Mouse (Mus musculus) liver, postnatal 0 days (tissue): ENCODE measurements at regions not wholly inside any gene's neighbourhood (a gene's known extent, or its start where the extent isn't known, plus 50 kb on each side); places are given as distances from the start of the nearest gene placed in this dataset.

Source experiments
- ATAC-seq: fragments of 200-750 bp; cut with Nextera tagmentation; 2 replicates; pipeline ENCODE4 v1.8.0; 2017; ENCODE audit warnings: mild to moderate bottlenecking, moderate library complexity
- DNase-seq: peaks from one replicate; pipeline ENCODE4 v3.0.0-alpha.2; 2016
- H3K27ac ChIP-seq: fragments of 300-500 bp; sonication (generic); 2 replicates; pipeline ENCODE4 v1.5.1; 2014; ENCODE audit warnings: antibody characterized with exemption, moderate library complexity, mild to moderate bottlenecking, low read depth
- H3K27me3 ChIP-seq: fragments of 300-500 bp; sonication (generic); 2 replicates; pipeline ENCODE4 v1.6.1; 2014; ENCODE audit warnings: low read length, control low read depth, mixed read lengths; ENCODE audit not compliant: insufficient read depth
- H3K36me3 ChIP-seq: fragments of 300-500 bp; sonication (generic); replicated peaks from 2 replicates; pipeline ENCODE4 v1.6.1; 2014; ENCODE audit warnings: mild to moderate bottlenecking, control low read depth, low read length, moderate library complexity, mixed read lengths; ENCODE audit not compliant: insufficient read depth
- H3K4me1 ChIP-seq: fragments of 300-500 bp; sonication (generic); 2 replicates; pipeline ENCODE4 v1.6.1; 2014; ENCODE audit warnings: antibody characterized with exemption, mild to moderate bottlenecking, control low read depth; ENCODE audit not compliant: insufficient read depth
- H3K4me2 ChIP-seq: fragments of 300-500 bp; sonication (generic); 2 replicates; pipeline ENCODE4 v1.6.1; 2014; ENCODE audit warnings: low read depth, mild to moderate bottlenecking, low read length, moderate library complexity, mixed read lengths
- H3K4me3 ChIP-seq: fragments of 300-500 bp; sonication (generic); 2 replicates; pipeline ENCODE4 v1.5.1; 2014; ENCODE audit warnings: low read depth, low read length
- H3K9ac ChIP-seq: fragments of 300-500 bp; sonication (generic); replicated peaks from 2 replicates; pipeline ENCODE4 v1.6.1; 2014; ENCODE audit warnings: mild to moderate bottlenecking, moderate library complexity
- H3K9me3 ChIP-seq: fragments of 300-500 bp; sonication (generic); 2 replicates; pipeline ENCODE4 v1.6.1; 2016; ENCODE audit warnings: mild to moderate bottlenecking, control low read depth, low read length, mixed read lengths
- CTCF ChIP-seq: sonication (generic); IDR thresholded peaks from 2 replicates; pipeline ENCODE4 v1.5.1; 2016; ENCODE audit warnings: antibody characterized with exemption, low read depth
- EP300 ChIP-seq: IDR thresholded peaks from 2 replicates; pipeline ENCODE4 v1.6.1; 2016; ENCODE audit warnings: antibody characterized with exemption, low read depth, mild to moderate bottlenecking
- WGBS: fragments of 180-500 bp; shearing (Covaris S2); extraction: QIAGEN DNeasy Blood & Tissue Kit; methylation state at CpG from one replicate; pipeline ENCODE4 v1.1.7; 2014; ENCODE audit not compliant: insufficient replicate concordance; 5-methylcytosine and 5-hydroxymethylcytosine counted together

DNA sequence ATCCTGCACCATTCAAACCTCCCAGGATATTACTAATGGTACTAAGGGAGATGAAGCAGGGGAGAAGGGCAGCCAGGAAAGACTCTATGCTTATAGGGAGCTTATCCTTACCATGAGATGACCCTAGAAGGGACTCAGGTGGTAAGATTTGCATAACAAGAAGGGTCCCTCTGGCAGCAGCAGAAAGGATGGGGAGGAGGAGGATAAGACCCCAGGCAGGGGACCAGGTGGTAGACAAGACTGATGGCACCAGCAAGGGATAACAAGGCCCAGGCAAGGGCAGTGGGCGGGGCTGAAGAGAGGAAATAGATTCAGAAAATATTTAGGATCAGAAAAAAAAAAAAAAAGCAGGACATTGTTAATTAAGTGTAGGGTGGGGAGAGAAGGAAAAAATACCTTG, 245.7 kb upstream of the Rsrc1 start:
- Histone ChIP-seq H3K4me3 (no peak overlapping the region), H3K9ac (no peak overlapping the region), H3K36me3 (no peaks in the 10 kb centered on the region), H3K4me1 (no peaks in the 10 kb centered on the region), H3K9me3 (no peaks in the 10 kb centered on the region), H3K27me3 (no peaks in the 10 kb centered on the region), H3K27ac (no peak overlapping the region), H3K4me2 (no peak overlapping the region)
- DNase-seq: no peak
- TF ChIP-seq EP300: no peak
- TF ChIP-seq CTCF: no peak
- 58% methylated on average over 1 of the region's 1 CpGs for WGBS
- no peak for ATAC-seq

DNA sequence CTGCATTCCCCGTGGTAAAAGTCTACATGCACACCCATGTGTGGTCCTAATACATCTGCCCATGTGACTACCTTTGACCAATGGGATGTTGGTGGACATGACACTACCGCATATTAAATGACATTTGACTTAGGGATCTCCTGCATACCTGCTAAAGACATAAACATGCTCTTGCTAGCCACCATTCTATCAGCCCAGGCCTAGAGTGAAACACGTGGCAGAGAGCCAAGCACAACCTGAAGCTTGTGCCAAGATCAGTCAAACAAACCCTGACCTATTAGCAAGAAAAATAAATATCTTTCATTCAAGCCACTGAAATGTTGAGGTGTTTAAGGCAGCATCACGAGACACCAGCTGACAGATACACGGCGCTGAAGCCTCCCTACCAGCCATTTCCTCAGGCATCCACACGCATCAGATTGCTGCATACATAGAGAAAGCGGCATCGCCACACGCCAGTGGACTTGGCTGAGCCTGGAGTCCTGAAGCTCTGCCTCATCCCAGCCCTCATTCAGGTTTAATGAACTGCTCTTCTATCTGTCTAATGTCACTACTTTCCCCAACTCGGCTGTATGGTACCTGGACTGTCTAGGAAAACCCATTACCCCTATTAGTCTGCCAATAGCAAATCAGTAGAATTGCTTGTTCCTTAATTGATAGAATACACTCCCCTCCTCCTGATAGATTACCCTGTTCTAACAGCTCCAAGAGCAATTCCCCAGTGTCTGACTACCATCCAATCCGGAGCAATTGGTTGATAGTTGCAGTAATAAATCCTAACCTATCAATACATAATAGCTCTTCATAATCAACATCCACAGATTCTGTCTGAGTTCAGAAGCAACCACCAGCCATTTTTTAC, 242.8 kb upstream of the Rsrc1 start:
- H3K27me3 ChIP-seq: no peaks in the 10 kb centered on the region
- H3K27ac ChIP-seq: no peak overlapping the region
- ATAC-seq: peak; percentile 15; the same call in 1 of the 2 replicates
- DNase-seq: peak; percentile 46
- WGBS: 67% methylated on average over 12 of the region's 12 CpGs
- no peaks in the 10 kb centered on the region for H3K9me3 ChIP-seq
- H3K4me1 ChIP-seq: no peaks in the 10 kb centered on the region
- H3K9ac ChIP-seq: no peak overlapping the region
- TF ChIP-seq CTCF (no peak), EP300 (no peak)
- no peaks in the 10 kb centered on the region for H3K36me3 ChIP-seq
- H3K4me2 ChIP-seq: no peak overlapping the region
- no peak overlapping the region for H3K4me3 ChIP-seq

GRCm38 (mm10) chr3:66739356-66740014, 241.7 kb upstream of the Rsrc1 start:
- no peaks in the 10 kb centered on the region for H3K9me3 ChIP-seq
- no peak overlapping the region for H3K4me2 ChIP-seq
- DNase-seq (no peak), ATAC-seq (no peak)
- no peaks in the 10 kb centered on the region for H3K36me3 ChIP-seq
- no peaks in the 10 kb centered on the region for H3K4me1 ChIP-seq
- H3K27me3 ChIP-seq: no peaks in the 10 kb centered on the region
- H3K4me3 ChIP-seq: no peak overlapping the region
- 62% methylated on average over 7 of the region's 7 CpGs for WGBS
- no peak for TF ChIP-seq CTCF
- no peak for TF ChIP-seq EP300
- no peak overlapping the region for H3K9ac ChIP-seq
- no peak overlapping the region for H3K27ac ChIP-seq

DNA sequence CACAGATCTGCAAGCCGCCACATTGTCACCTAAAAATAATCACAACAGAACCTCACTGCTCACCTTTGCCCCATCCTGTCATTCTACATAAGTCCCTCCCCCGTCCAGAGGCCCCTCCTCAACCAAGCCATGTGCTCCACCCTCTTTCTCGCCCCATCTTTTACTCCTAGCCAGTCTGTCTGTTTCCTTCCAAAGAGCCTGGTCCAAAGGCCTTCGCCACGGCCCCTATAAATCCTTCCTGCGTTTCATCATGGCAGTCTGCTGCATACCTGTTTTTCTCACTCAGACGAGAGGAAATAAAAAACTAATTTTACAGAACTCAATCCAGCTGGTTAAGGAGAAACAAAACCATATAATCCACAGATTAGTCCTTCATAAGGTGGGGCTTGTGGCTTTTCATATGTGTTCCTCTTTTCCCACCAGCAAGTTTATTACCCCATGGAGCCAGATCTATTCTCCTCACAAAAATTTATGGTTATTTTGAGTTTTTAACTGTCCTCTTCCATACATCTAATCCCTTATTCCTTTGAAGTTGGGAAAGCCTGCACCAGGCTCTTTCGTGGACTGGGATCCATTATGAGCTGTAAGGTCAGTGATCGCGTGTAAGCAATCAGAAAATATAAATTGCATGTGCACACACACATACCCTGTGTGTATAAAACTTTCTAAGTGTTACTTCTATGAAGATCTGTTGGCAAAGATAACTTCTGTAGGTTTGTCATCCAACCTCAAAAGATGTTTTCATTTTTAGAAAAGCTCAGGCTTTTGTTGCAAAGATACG, 236.9 kb upstream of the Rsrc1 start:
- no peak overlapping the region for H3K4me2 ChIP-seq
- H3K9me3 ChIP-seq: no peaks in the 10 kb centered on the region
- H3K9ac ChIP-seq: no peak overlapping the region
- no peaks in the 10 kb centered on the region for H3K36me3 ChIP-seq
- H3K4me1 ChIP-seq: no peaks in the 10 kb centered on the region
- ATAC-seq (no peak), DNase-seq (no peak)
- TF ChIP-seq CTCF: no peak
- TF ChIP-seq EP300: no peak
- no peak overlapping the region for H3K27ac ChIP-seq
- WGBS: 69% methylated on average over 11 of the region's 11 CpGs
- no peaks in the 10 kb centered on the region for H3K27me3 ChIP-seq
- H3K4me3 ChIP-seq: no peak overlapping the region

- H3K9me3 ChIP-seq: no peaks in the 10 kb centered on the region
- DNase-seq (no peak), ATAC-seq (no peak)
- WGBS: 86% methylated on average over 19 of the region's 19 CpGs
- no peak overlapping the region for H3K9ac ChIP-seq
- no peaks in the 10 kb centered on the region for H3K4me1 ChIP-seq
- H3K4me3 ChIP-seq: no peak overlapping the region
- TF ChIP-seq CTCF (no peak), EP300 (no peak)
- H3K27ac ChIP-seq: no peak overlapping the region
- no peak overlapping the region for H3K4me2 ChIP-seq
- H3K27me3 ChIP-seq: no peaks in the 10 kb centered on the region
- H3K36me3 ChIP-seq: no peaks in the 10 kb centered on the region
Observed at GRCm38 (mm10) chr3:66746373-66747072, 234.7 kb upstream of the Rsrc1 start.
